Mouse (Mus musculus) kidney, postnatal 0 days (tissue): ENCODE measurements around the gene Slc25a27. TPM values are rescaled to one million over a fixed set of nuclear protein-coding genes. Genes with fewer than 3 reads are reported as not detected.

Experiments used
- ATAC-seq: fragments of 200-750 bp; cut with Nextera tagmentation; replicated peaks from 2 replicates; pipeline ENCODE4 v1.8.0; 2017; ENCODE audit warnings: low read depth, moderate number of reproducible peaks, moderate TSS enrichment, moderate library complexity; ENCODE audit not compliant: low FRiP score
- DNase-seq: peaks from one replicate; pipeline ENCODE4 v3.0.0-alpha.2; 2016; ENCODE audit warnings: low spot score
- H3K27ac ChIP-seq: fragments of 300-500 bp; sonication (generic); 2 replicates; pipeline ENCODE4 v1.5.1; 2014; ENCODE audit warnings: mild to moderate bottlenecking
- H3K27me3 ChIP-seq: fragments of 300-500 bp; sonication (generic); 2 replicates; pipeline ENCODE4 v1.6.1; 2014; ENCODE audit warnings: low read length, mixed read lengths; ENCODE audit not compliant: insufficient read depth
- H3K36me3 ChIP-seq: fragments of 300-500 bp; sonication (generic); 2 replicates; pipeline ENCODE4 v1.6.1; 2014; ENCODE audit warnings: low read length, mixed read lengths; ENCODE audit not compliant: insufficient read depth
- H3K4me1 ChIP-seq: fragments of 300-500 bp; sonication (generic); replicated peaks from 2 replicates; pipeline ENCODE4 v1.6.1; 2014; ENCODE audit warnings: antibody characterized with exemption, low read length, mixed read lengths; ENCODE audit not compliant: insufficient read depth
- H3K4me2 ChIP-seq: fragments of 300-500 bp; sonication (generic); 2 replicates; pipeline ENCODE4 v1.6.1; 2014; ENCODE audit warnings: mild to moderate bottlenecking, low read length, moderate library complexity, mixed read lengths
- H3K4me3 ChIP-seq: fragments of 300-500 bp; sonication (generic); replicated peaks from 2 replicates; pipeline ENCODE4 v1.5.1; 2014; ENCODE audit warnings: low read depth, low read length
- H3K9ac ChIP-seq: fragments of 300-500 bp; sonication (generic); 2 replicates; pipeline ENCODE4 v1.6.1; 2014; ENCODE audit warnings: low read depth, low read length
- H3K9me3 ChIP-seq: fragments of 300-500 bp; sonication (generic); replicated peaks from 2 replicates; pipeline ENCODE4 v1.6.1; 2016; ENCODE audit warnings: low read length, inconsistent platforms, mixed read lengths
- CTCF ChIP-seq: IDR thresholded peaks from 2 replicates; pipeline ENCODE4 v1.5.1; 2016; ENCODE audit warnings: antibody characterized with exemption, low read depth, mild to moderate bottlenecking, moderate library complexity
- WGBS: fragments of 180-500 bp; shearing (Covaris S2); extraction: QIAGEN DNeasy Blood & Tissue Kit; methylation state at CpG from one replicate; pipeline ENCODE4 v1.1.7; 2014; 5-methylcytosine and 5-hydroxymethylcytosine counted together
- polyA plus RNA-seq: library from polyadenylated mRNA; unstranded; fragments of >200 nt; fragmentation: Nextera tagmentation; extraction: Ambion mirVana; gene quantifications from 2 replicates; pipeline ENCODE4 v1.2.1, GENCODE M21; 2015

The Slc25a27 gene
- polyA plus RNA-seq, 1 experiment from 2014 or later, result 6.8 TPM

GRCm38 (mm10) chr17:43592296-43593291, 74.4 kb downstream of the Slc25a27 start:
- H3K27me3 ChIP-seq, result no peaks in the 10 kb centered on the region
- no peak for DNase-seq
- H3K9me3 ChIP-seq, result no peaks in the 10 kb centered on the region
- no peak for ATAC-seq
- no peak overlapping the region for H3K9ac ChIP-seq
- WGBS, result 76% methylated on average over 21 of the region's 21 CpGs
- H3K27ac ChIP-seq, result no peak overlapping the region
- TF ChIP-seq CTCF, result no peak
- H3K4me3 ChIP-seq, result no peak overlapping the region
- 0 out of 2 replicates have a peak, but pooled peaks cover 7% of the 10 kb centered on the region for H3K36me3 ChIP-seq
- H3K4me1 ChIP-seq, result no peaks in the 10 kb centered on the region
- H3K4me2 ChIP-seq, result no peak overlapping the region

Other genes with a start within 250 kb of the Slc25a27 start
- gene Mep1a, start 164.4 kb downstream of the Slc25a27 start, polyA plus RNA-seq, result 126 and 133 TPM in 2 replicates
- gene Ankrd66, start 123.6 kb downstream of the Slc25a27 start, polyA plus RNA-seq, result 0.46 and 0.54 TPM in 2 replicates
- gene Pla2g7, start 99.1 kb downstream of the Slc25a27 start, polyA plus RNA-seq, result 80.3 and 88.8 TPM in 2 replicates
- 0.26 and 0.58 TPM in 2 replicates for gene Tdrd6, start 36.9 kb downstream of the Slc25a27 start, polyA plus RNA-seq
- 24.0 and 25.0 TPM in 2 replicates for gene Cyp39a1, start 211 bp upstream of the Slc25a27 start, polyA plus RNA-seq
- gene Rcan2, start 134.1 kb upstream of the Slc25a27 start, polyA plus RNA-seq, result 6.9 and 8.1 TPM in 2 replicates